ENCODE assay signal across 8 mouse cellular contexts in the genomic region with DNA sequence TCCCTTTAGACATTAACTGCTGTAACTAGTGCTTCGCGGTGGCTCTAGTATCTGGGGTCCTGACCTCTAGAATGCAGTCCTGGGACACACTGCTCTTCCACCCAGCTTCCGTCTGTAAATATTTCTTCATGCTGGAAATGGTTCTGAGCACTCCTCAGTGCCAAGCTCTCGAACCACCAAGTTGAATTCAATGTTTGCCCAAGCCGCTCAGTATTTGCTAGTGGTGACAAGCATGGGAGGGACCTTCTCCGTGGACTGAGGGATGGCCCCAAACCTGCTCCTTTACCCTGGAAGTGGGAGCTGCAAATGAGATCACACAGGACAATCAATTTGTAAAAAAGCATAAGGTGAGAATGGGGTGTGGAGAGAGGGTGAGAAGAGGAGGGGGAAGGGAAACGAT.
DNase-seq lines count a peak whose midpoint lies in the region; ATAC-seq lines count a peak whose summit lies in the region.

No protein-coding gene starts in this region.

- no peaks in the 10 kb centered on the region for H3K36me3 ChIP-seq in intestine, embryonic 16.5 days (ENCODE audit: control insufficient read depth, insufficient read depth, low read length)
- no peaks in the 10 kb centered on the region for H3K36me3 ChIP-seq in midbrain, embryonic 11.5 days (ENCODE audit: control insufficient read depth, insufficient read depth, low read length)

- ATAC-seq in cerebellum, adult (ENCODE audit: insufficient number of reproducible peaks, low FRiP score, low TSS enrichment): peak; percentile 22
- ATAC-seq in intestine, embryonic 16.5 days: 0 out of 2 replicates have a peak, but pooled peaks have one; percentile 4
- peak; percentile 15; the same call in 1 of the 2 replicates for ATAC-seq in midbrain, embryonic 11.5 days (ENCODE audit: low FRiP score)
- ATAC-seq in megakaryocyte progenitor cell, adult 5-6 weeks (replicated peaks; ENCODE audit: poor library complexity): no peak

- H3K27me3 ChIP-seq in intestine, embryonic 16.5 days (replicated peaks; ENCODE audit: control insufficient read depth, insufficient read depth, low read length): no peaks in the 10 kb centered on the region
- H3K27me3 ChIP-seq in midbrain, embryonic 11.5 days (ENCODE audit: control insufficient read depth, insufficient read depth, low read length): no peaks in the 10 kb centered on the region

- no peak for DNase-seq in cerebellum, postnatal 10 days
- peak; percentile 85 for DNase-seq in midbrain, embryonic 11.5 days (ENCODE audit: low spot score, missing footprints)
- DNase-seq in frontal cortex, postnatal 10 days (ENCODE audit: low spot score in 2 of 2): no peak
- DNase-seq in thymus, postnatal 36 days: no peak

- H3K9ac ChIP-seq in intestine, embryonic 16.5 days (ENCODE audit: low read depth, low read length): peak overlapping the region; percentile 57
- peak overlapping the region; percentile 35 for H3K9ac ChIP-seq in midbrain, embryonic 11.5 days (ENCODE audit: low read length)

- 57% methylated on average over 7 of the region's 7 CpGs for WGBS in intestine, embryonic 16.5 days
- 85% methylated on average over 7 of the region's 7 CpGs for whole genome bisulfite sequencing in midbrain, embryonic 11.5 days

- H3K4me3 ChIP-seq in brown adipose tissue, adult 24 weeks (ENCODE audit: insufficient read depth, low read depth, low read length): peak overlapping the region; percentile 41
- peak overlapping the region; percentile 15 for H3K4me3 ChIP-seq in intestine, embryonic 16.5 days (ENCODE audit: low read length)
- H3K4me3 ChIP-seq in midbrain, embryonic 11.5 days (ENCODE audit: low read depth, low read length): no peak overlapping the region

- H3K27ac ChIP-seq in brown adipose tissue, adult 24 weeks (replicated peaks; ENCODE audit: low read depth, low read length): peak overlapping the region; percentile 68
- peak overlapping the region; percentile 49 for H3K27ac ChIP-seq in intestine, embryonic 16.5 days (ENCODE audit: low read length)
- H3K27ac ChIP-seq in midbrain, embryonic 11.5 days (ENCODE audit: low read depth, low read length): no peak overlapping the region

- peak overlapping the region; percentile 50 for H3K4me2 ChIP-seq in intestine, embryonic 16.5 days (ENCODE audit: low read depth, low read length)
- no peak overlapping the region; the same call in 1 of the 2 replicates for H3K4me2 ChIP-seq in midbrain, embryonic 11.5 days

- peaks cover 4% of the 10 kb centered on the region; the same call in 1 of the 2 replicates for H3K4me1 ChIP-seq in brown adipose tissue, adult 24 weeks (ENCODE audit: control insufficient read depth, insufficient read depth, insufficient read length, low read length)
- peaks cover 8% of the 10 kb centered on the region for H3K4me1 ChIP-seq in intestine, embryonic 16.5 days (ENCODE audit: control insufficient read depth, insufficient read depth, low read length)
- H3K4me1 ChIP-seq in midbrain, embryonic 11.5 days (ENCODE audit: control insufficient read depth, insufficient read depth, low read length): no peaks in the 10 kb centered on the region

- no peaks in the 10 kb centered on the region for H3K9me3 ChIP-seq in intestine, embryonic 16.5 days (ENCODE audit: control insufficient read depth, low read length)
- H3K9me3 ChIP-seq in midbrain, embryonic 11.5 days (ENCODE audit: control insufficient read depth, low read length): no peaks in the 10 kb centered on the region
